Mouse (Mus musculus): ENCODE data around the gene Zap70.

- no peak for TF ChIP-seq POLR2A (IDR thresholded peaks at IDR 0.05; ENCODE audit: insufficient read depth, low read depth, low read length)
- TF ChIP-seq CTCF (IDR thresholded peaks at IDR 0.05; ENCODE audit: insufficient read depth, low read depth, low read length): no peak
These were observed 50.2 kb downstream of the Zap70 start for GRCm38 (mm10) chr1:36811806-36812205.
